In the genomic region with DNA sequence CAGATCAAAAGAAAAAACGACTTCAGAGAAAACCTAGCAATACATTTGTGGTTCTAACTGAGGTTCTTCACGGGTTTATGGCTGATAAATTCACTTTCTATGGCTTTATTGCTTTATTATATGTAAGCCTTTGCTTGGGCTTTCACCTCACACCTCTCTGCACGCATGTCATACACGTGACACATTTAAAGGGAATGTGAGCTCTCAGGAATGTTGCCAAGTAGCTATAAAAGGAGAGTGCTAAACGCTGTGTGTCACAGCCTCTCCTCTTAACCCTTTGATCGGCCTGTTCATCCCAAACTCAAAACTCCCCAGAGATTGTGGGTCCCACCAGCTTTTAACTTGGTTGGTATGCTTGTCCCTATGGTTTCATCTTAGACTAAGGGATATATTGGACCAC, we compare ENCODE assay signal across 9 mouse cellular contexts. TPM values are rescaled to one million over a fixed set of nuclear protein-coding genes. Genes with fewer than 3 reads are reported as not detected.
DNase-seq lines count a peak whose midpoint lies in the region; ATAC-seq and TF ChIP-seq lines count a peak whose summit lies in the region.
"Had no signal": no experiment of that assay in that cellular context is flagged by ENCODE, and none has a peak within 500 bp of the region (broad histone marks: within the 10 kb centered on the region; RNA-seq: fewer than 3 reads in every experiment).

No protein-coding gene starts in this region.

- peak; percentile 77 for DNase-seq in liver, adult 2 months (ENCODE audit: extremely low read depth, low read depth, low spot score)
- DNase-seq in liver = no peak
- DNase-seq in cerebellum, postnatal 14 days = peak; percentile 49 to 69
- no peak for DNase-seq in layer of hippocampus, postnatal 14 days (ENCODE audit: low spot score in 2 of 2)
- DNase-seq in left cerebral cortex, adult 11 months (ENCODE audit: low spot score) = no peak

- peaks cover 6% of the 10 kb centered on the region for H3K36me3 ChIP-seq in liver, adult 2 months (ENCODE audit: control insufficient read depth, insufficient read depth, low read length)
- H3K36me3 ChIP-seq in hindbrain, embryonic 13.5 days = peaks cover 10% of the 10 kb centered on the region
- no peaks in the 10 kb centered on the region for H3K36me3 ChIP-seq in lung, embryonic 16.5 days (ENCODE audit: control insufficient read depth, insufficient read depth, low read length)

- no peak overlapping the region for H3K9ac ChIP-seq in liver, adult 2 months (ENCODE audit: low read depth, low read length)
- peak overlapping the region; percentile 84; the same call in 1 of the 2 replicates for H3K9ac ChIP-seq in hindbrain, embryonic 13.5 days
- H3K9ac ChIP-seq in lung, embryonic 16.5 days (ENCODE audit: low read length) = no peak overlapping the region; the same call in 1 of the 2 replicates

- no peak for TF ChIP-seq CTCF in liver, adult 2 months (IDR thresholded peaks at IDR 0.05; ENCODE audit: low read depth, low read length)

- no peak for TF ChIP-seq POLR2A in liver, adult 2 months (IDR thresholded peaks at IDR 0.05; ENCODE audit: extremely low read depth, insufficient read depth, low read length)

- H3K27me3 ChIP-seq in liver, adult 2 months (ENCODE audit: control insufficient read depth, insufficient read depth, low read length) = no peaks in the 10 kb centered on the region
- no peaks in the 10 kb centered on the region for H3K27me3 ChIP-seq in hindbrain, embryonic 13.5 days
- no peaks in the 10 kb centered on the region for H3K27me3 ChIP-seq in lung, embryonic 16.5 days (ENCODE audit: control insufficient read depth, insufficient read depth, low read depth, low read length)

- ATAC-seq in hindbrain, embryonic 13.5 days (ENCODE audit: low FRiP score) = no peak
- no peak for ATAC-seq in lung, embryonic 16.5 days (ENCODE audit: low read depth)
- ATAC-seq in frontal cortex, adult (ENCODE audit: low TSS enrichment) = no peak

- peaks cover 10% of the 10 kb centered on the region for H3K4me1 ChIP-seq in liver, adult 2 months (ENCODE audit: control insufficient read depth, insufficient read depth, low read length)
- H3K4me1 ChIP-seq in hindbrain, embryonic 13.5 days (replicated peaks) = peaks cover 43% of the 10 kb centered on the region
- peaks cover 21% of the 10 kb centered on the region for H3K4me1 ChIP-seq in lung, embryonic 16.5 days (replicated peaks; ENCODE audit: control insufficient read depth, insufficient read depth, low read length)

- peak overlapping the region; percentile 93 for H3K4me2 ChIP-seq in hindbrain, embryonic 13.5 days
- peak overlapping the region; percentile 90 for H3K4me2 ChIP-seq in lung, embryonic 16.5 days (ENCODE audit: low read depth, low read length)

- H3K4me3 ChIP-seq in liver, adult 2 months (ENCODE audit: insufficient read depth, low read depth, low read length) = no peak overlapping the region
- peak overlapping the region; percentile 57 for H3K4me3 ChIP-seq in hindbrain, embryonic 13.5 days
- H3K4me3 ChIP-seq in lung, embryonic 16.5 days (ENCODE audit: low read length) = no peak overlapping the region

- no peaks in the 10 kb centered on the region for H3K9me3 ChIP-seq in hindbrain, embryonic 13.5 days
- H3K9me3 ChIP-seq in lung, embryonic 16.5 days (ENCODE audit: control insufficient read depth, low read length) = no peaks in the 10 kb centered on the region

- H3K79me2 ChIP-seq in liver, adult 2 months (ENCODE audit: control insufficient read depth, insufficient read depth, low read length) = peaks cover 8% of the 10 kb centered on the region; the same call in 1 of the 2 replicates

- 36% methylated on average over 6 of the region's 6 CpGs for WGBS in liver, adult 2 months
- 66% methylated on average over 6 of the region's 6 CpGs for WGBS in hindbrain, embryonic 13.5 days
- 15% methylated on average over 6 of the region's 6 CpGs for WGBS in lung, embryonic 16.5 days

- H3K27ac ChIP-seq in liver, adult 2 months (replicated peaks; ENCODE audit: insufficient read depth, low read depth, low read length) = no peak overlapping the region
- H3K27ac ChIP-seq in hindbrain, embryonic 13.5 days = no peak overlapping the region
- peak overlapping the region; percentile 100 for H3K27ac ChIP-seq in lung, embryonic 16.5 days (ENCODE audit: low read length)

RNA-seq across cellular contexts. Expression of a gene that starts 1.8 kb away (rescaled TPM):
- total RNA-seq in liver, adult 2 months (2014; rRNA removed) = 15.7 and 26.4 TPM in 2 replicates
- polyA plus RNA-seq in liver, adult 2 months (2012; rRNA removed) = 28.4 and 36.0 TPM in 2 replicates
- 44.1 and 45.4 TPM in 2 replicates for polyA plus RNA-seq in hindbrain, embryonic 13.5 days (2015; fragmentation: Nextera tagmentation; extraction: Ambion mirVana)
- polyA plus RNA-seq in lung, embryonic 16.5 days (2015; fragmentation: Nextera tagmentation; extraction: Ambion mirVana) = 18.9 and 20.2 TPM in 2 replicates
- 10 to 100 TPM; 60.4 to 63.6 TPM for total RNA-seq in layer of hippocampus, postnatal 14 days (2021)

RNA-seq across cellular contexts. Expression of a gene that starts 41.6 kb away (rescaled TPM):
- not detected in 2 replicates for total RNA-seq in liver, adult 2 months (2014; rRNA removed)
- polyA plus RNA-seq in liver, adult 2 months (2012; rRNA removed) = not detected in 2 replicates
- polyA plus RNA-seq in hindbrain, embryonic 13.5 days (2015; fragmentation: Nextera tagmentation; extraction: Ambion mirVana) = 12.1 and 13.4 TPM in 2 replicates
- 0.14 and 0.15 TPM in 2 replicates for polyA plus RNA-seq in lung, embryonic 16.5 days (2015; fragmentation: Nextera tagmentation; extraction: Ambion mirVana)
- 10 to 100 TPM in 1 of 2 experiments, 1 to 10 TPM in 1; 9.3 to 22.9 TPM for total RNA-seq in layer of hippocampus, postnatal 14 days (2021)
- total RNA-seq: common myeloid progenitor, adult 5-6 weeks had no signal

Comparison
In these comparisons a context has a peak if more than half of its experiments do, and no peak if none do; other contexts are left out.
1. DNase-seq: peak in liver, adult 2 months (single experiment) and cerebellum, postnatal 14 days (2 of 2); none in liver (single experiment), layer of hippocampus, postnatal 14 days (0 of 2) and left cerebral cortex, adult 11 months (single experiment).
2. RNA of a gene that starts 41.6 kb away (polyA plus RNA-seq): 12.1 to 13.4 TPM in hindbrain, embryonic 13.5 days; 0.14 to 0.15 TPM in lung, embryonic 16.5 days and not detected in liver, adult 2 months; every median in the first group is over 10 times any median in the second.